Mouse (Mus musculus): ENCODE results near the gene R3hdm1. TPM values are rescaled to one million over a fixed set of nuclear protein-coding genes. Genes with fewer than 3 reads are reported as not detected.
"Not testable (repeated sequence)": the region's sequence is repeated elsewhere in the genome, so short reads cannot be mapped to it uniquely, and the experiment has no call there.

R3hdm1 gene
- polyA plus RNA-seq, 1 experiment from 2014 or later, result 87.3 TPM

- Histone ChIP-seq H3K4me1 (replicated peaks; ENCODE audit: control insufficient read depth, insufficient read depth, low read length) (peaks cover 20% of the 10 kb centered on the region), H3K9ac (peak overlapping the region; percentile 91), H3K4me2 (replicated peaks) (peak overlapping the region; percentile 89), H3K36me3 (replicated peaks; ENCODE audit: control insufficient read depth, insufficient read depth) (peaks cover 3% of the 10 kb centered on the region; the same call in 1 of the 2 replicates), H3K27me3 (ENCODE audit: control insufficient read depth, insufficient read depth, low read length) (no peaks in the 10 kb centered on the region), H3K27ac (peak overlapping the region; percentile 91), H3K9me3 (ENCODE audit: control insufficient read depth, low read length) (no peaks in the 10 kb centered on the region), H3K4me3 (replicated peaks; ENCODE audit: low read length) (peak overlapping the region; percentile 86)
- ATAC-seq (ENCODE audit: low FRiP score) (peak; percentile 49), DNase-seq (ENCODE audit: low spot score) (no peak)
- 1% methylated on average over 19 of the region's 19 CpGs for WGBS
Observed at GRCm38 (mm10) chr1:128244727-128245355, 141.7 kb downstream of the R3hdm1 start.

DNA sequence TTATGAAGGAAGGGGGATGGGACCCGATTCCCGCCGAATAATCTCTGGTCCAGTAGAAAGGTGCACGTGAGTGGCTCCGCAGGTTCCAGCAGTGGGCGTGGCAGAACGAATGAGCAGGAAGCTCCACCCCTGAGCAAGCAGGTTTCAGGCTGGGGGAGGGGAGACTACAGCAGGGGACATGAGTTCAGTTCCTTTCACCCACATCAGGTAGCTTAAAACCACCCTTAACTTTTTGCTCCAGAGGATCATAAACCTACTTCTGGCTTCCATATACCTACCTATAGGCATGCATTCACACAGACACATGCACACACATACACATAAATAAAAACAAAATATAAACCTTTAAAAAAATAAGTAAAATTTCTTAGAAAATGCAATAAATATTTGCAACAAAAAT lies 164.0 kb downstream of the R3hdm1 start:
- not testable (repeated sequence) for H3K9ac ChIP-seq; H3K4me2 ChIP-seq (replicated peaks); H3K4me3 ChIP-seq (replicated peaks; ENCODE audit: low read length); H3K27ac ChIP-seq; H3K9me3 ChIP-seq (ENCODE audit: control insufficient read depth, low read length); DNase-seq (ENCODE audit: low spot score); H3K4me1 ChIP-seq (replicated peaks; ENCODE audit: control insufficient read depth, insufficient read depth, low read length); H3K27me3 ChIP-seq (ENCODE audit: control insufficient read depth, insufficient read depth, low read length); ATAC-seq (ENCODE audit: low FRiP score)
- H3K36me3 ChIP-seq (replicated peaks; ENCODE audit: control insufficient read depth, insufficient read depth), result peaks cover 94% of the 10 kb centered on the region
- 91% methylated on average over 7 of the region's 7 CpGs for WGBS

DNA sequence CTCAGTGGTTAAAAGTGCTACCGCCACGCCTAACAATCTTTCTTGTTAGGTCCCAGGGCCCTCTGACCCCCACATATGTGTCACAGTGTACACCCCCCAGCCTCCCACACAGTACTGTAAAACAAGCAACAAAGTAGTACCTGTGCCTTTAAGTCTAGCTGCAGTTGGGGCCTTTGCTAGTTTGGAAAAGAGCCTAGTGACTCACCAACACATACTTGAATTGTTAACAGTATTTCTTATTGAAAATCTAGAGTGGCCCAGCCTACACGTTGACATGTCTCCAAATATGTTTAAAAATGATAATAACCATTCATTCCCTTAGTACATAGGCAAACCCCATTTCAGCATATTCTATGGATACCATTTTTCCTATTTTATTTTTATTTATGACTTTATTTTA lies 167.6 kb downstream of the R3hdm1 start:
- no peaks in the 10 kb centered on the region for H3K9me3 ChIP-seq (ENCODE audit: control insufficient read depth, low read length)
- whole genome bisulfite sequencing, result 95% methylated on average over 3 of the region's 3 CpGs
- no peaks in the 10 kb centered on the region for H3K27me3 ChIP-seq (ENCODE audit: control insufficient read depth, insufficient read depth, low read length)
- H3K27ac ChIP-seq, result no peak overlapping the region
- peaks cover 96% of the 10 kb centered on the region for H3K36me3 ChIP-seq (replicated peaks; ENCODE audit: control insufficient read depth, insufficient read depth)
- H3K4me3 ChIP-seq (replicated peaks; ENCODE audit: low read length), result no peak overlapping the region
- ATAC-seq (ENCODE audit: low FRiP score) (no peak), DNase-seq (ENCODE audit: low spot score) (no peak)
- no peak overlapping the region for H3K9ac ChIP-seq
- no peak overlapping the region for H3K4me2 ChIP-seq (replicated peaks)
- H3K4me1 ChIP-seq (replicated peaks; ENCODE audit: control insufficient read depth, insufficient read depth, low read length), result no peaks in the 10 kb centered on the region

- Histone ChIP-seq H3K9me3 (ENCODE audit: control insufficient read depth, low read length) (no peaks in the 10 kb centered on the region), H3K4me3 (replicated peaks; ENCODE audit: low read length) (no peak overlapping the region), H3K27me3 (ENCODE audit: control insufficient read depth, insufficient read depth, low read length) (no peaks in the 10 kb centered on the region), H3K4me1 (replicated peaks; ENCODE audit: control insufficient read depth, insufficient read depth, low read length) (no peaks in the 10 kb centered on the region), H3K36me3 (replicated peaks; ENCODE audit: control insufficient read depth, insufficient read depth) (peaks cover 93% of the 10 kb centered on the region), H3K4me2 (replicated peaks) (no peak overlapping the region), H3K27ac (no peak overlapping the region), H3K9ac (no peak overlapping the region)
- DNase-seq (ENCODE audit: low spot score), result no peak
- ATAC-seq (ENCODE audit: low FRiP score), result no peak
- WGBS, result 100% methylated on average over 1 of the region's 1 CpGs
Observed at GRCm38 (mm10) chr1:128275908-128276307, 172.8 kb downstream of the R3hdm1 start.

- WGBS, result 96% methylated on average over 3 of the region's 3 CpGs
- no peaks in the 10 kb centered on the region for H3K27me3 ChIP-seq (ENCODE audit: control insufficient read depth, insufficient read depth, low read length)
- H3K4me2 ChIP-seq (replicated peaks), result no peak overlapping the region
- H3K4me1 ChIP-seq (replicated peaks; ENCODE audit: control insufficient read depth, insufficient read depth, low read length), result no peaks in the 10 kb centered on the region
- 0 out of 2 replicates have a peak, but pooled peaks cover 4% of the 10 kb centered on the region for H3K9me3 ChIP-seq (ENCODE audit: control insufficient read depth, low read length)
- ATAC-seq (ENCODE audit: low FRiP score) (no peak), DNase-seq (ENCODE audit: low spot score) (no peak)
- peaks cover 78% of the 10 kb centered on the region for H3K36me3 ChIP-seq (replicated peaks; ENCODE audit: control insufficient read depth, insufficient read depth)
- no peak overlapping the region for H3K9ac ChIP-seq
- no peak overlapping the region for H3K4me3 ChIP-seq (replicated peaks; ENCODE audit: low read length)
- H3K27ac ChIP-seq, result no peak overlapping the region
Observed at GRCm38 (mm10) chr1:128278563-128278962, 175.5 kb downstream of the R3hdm1 start.

DNA sequence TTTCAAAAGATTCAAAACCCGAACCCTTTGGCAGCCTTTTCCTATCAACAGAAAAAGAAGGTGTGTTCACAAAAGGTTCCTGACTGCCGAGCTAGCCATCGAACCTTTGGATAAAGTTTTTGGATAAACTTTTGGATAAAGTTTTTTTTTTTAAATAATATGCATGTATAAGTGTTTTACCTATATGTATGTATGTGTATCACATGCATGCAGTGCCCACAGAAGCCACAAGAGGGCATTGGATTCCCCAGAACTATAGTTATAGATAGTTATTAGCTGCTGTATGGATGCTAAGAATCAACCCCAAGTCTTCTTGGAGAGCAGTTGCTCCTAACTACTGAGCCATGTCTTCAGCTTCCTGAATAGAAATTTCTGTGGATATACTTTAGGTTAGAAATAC lies 178.7 kb downstream of the R3hdm1 start:
- ATAC-seq (ENCODE audit: low FRiP score) (no peak), DNase-seq (ENCODE audit: low spot score) (no peak)
- WGBS, result 96% methylated on average over 3 of the region's 3 CpGs
- Histone ChIP-seq H3K27me3 (ENCODE audit: control insufficient read depth, insufficient read depth, low read length) (no peaks in the 10 kb centered on the region), H3K9ac (no peak overlapping the region), H3K4me2 (replicated peaks) (no peak overlapping the region), H3K36me3 (replicated peaks; ENCODE audit: control insufficient read depth, insufficient read depth) (peaks cover 46% of the 10 kb centered on the region), H3K9me3 (ENCODE audit: control insufficient read depth, low read length) (0 out of 2 replicates have a peak, but pooled peaks cover 4% of the 10 kb centered on the region), H3K27ac (no peak overlapping the region), H3K4me3 (replicated peaks; ENCODE audit: low read length) (no peak overlapping the region), H3K4me1 (replicated peaks; ENCODE audit: control insufficient read depth, insufficient read depth, low read length) (no peaks in the 10 kb centered on the region)

DNA sequence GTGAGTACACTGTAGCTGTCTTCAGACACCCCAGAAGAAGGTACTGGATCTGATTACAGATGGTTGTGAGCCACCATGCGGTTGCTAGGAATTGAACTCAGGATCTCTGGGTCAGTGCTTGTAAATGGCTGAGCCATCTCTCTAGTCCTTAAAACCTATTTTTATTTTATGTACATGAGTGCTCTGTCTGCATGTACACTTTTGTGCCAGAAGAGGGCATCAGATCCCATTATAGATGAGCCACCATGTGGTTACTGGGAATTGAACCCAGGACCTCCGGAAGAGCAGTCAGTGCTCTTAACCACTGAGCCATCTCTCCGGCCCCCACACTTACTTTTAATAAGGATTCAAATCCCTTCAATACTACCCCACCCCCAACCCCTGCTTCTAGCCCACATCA lies 179.8 kb downstream of the R3hdm1 start:
- no peak for DNase-seq (ENCODE audit: low spot score)
- Histone ChIP-seq H3K4me2 (replicated peaks) (no peak overlapping the region), H3K4me3 (replicated peaks; ENCODE audit: low read length) (no peak overlapping the region), H3K4me1 (replicated peaks; ENCODE audit: control insufficient read depth, insufficient read depth, low read length) (no peaks in the 10 kb centered on the region), H3K36me3 (replicated peaks; ENCODE audit: control insufficient read depth, insufficient read depth) (peaks cover 35% of the 10 kb centered on the region), H3K9ac (no peak overlapping the region), H3K27me3 (ENCODE audit: control insufficient read depth, insufficient read depth, low read length) (no peaks in the 10 kb centered on the region), H3K27ac (no peak overlapping the region), H3K9me3 (ENCODE audit: control insufficient read depth, low read length) (0 out of 2 replicates have a peak, but pooled peaks cover 4% of the 10 kb centered on the region)
- over 99% methylated on average over 3 of the region's 3 CpGs for WGBS
- ATAC-seq (ENCODE audit: low FRiP score), result no peak

GRCm38 (mm10) chr1:128284157-128284690 lies 181.1 kb downstream of the R3hdm1 start:
- H3K9me3 ChIP-seq (ENCODE audit: control insufficient read depth, low read length), result 0 out of 2 replicates have a peak, but pooled peaks cover 4% of the 10 kb centered on the region
- no peak for ATAC-seq (ENCODE audit: low FRiP score)
- H3K36me3 ChIP-seq (replicated peaks; ENCODE audit: control insufficient read depth, insufficient read depth), result peaks cover 22% of the 10 kb centered on the region
- DNase-seq (ENCODE audit: low spot score), result no peak
- H3K4me2 ChIP-seq (replicated peaks), result no peak overlapping the region
- H3K4me3 ChIP-seq (replicated peaks; ENCODE audit: low read length), result no peak overlapping the region
- H3K27ac ChIP-seq, result no peak overlapping the region
- H3K9ac ChIP-seq, result no peak overlapping the region
- no peaks in the 10 kb centered on the region for H3K27me3 ChIP-seq (ENCODE audit: control insufficient read depth, insufficient read depth, low read length)
- no peaks in the 10 kb centered on the region for H3K4me1 ChIP-seq (replicated peaks; ENCODE audit: control insufficient read depth, insufficient read depth, low read length)
- WGBS, result 91% methylated on average over 8 of the region's 8 CpGs

GRCm38 (mm10) chr1:128285136-128285535 lies 182.0 kb downstream of the R3hdm1 start:
- WGBS, result 75% methylated on average over 9 of the region's 9 CpGs

More at GRCm38 (mm10) chr1:128285136-128285535, 182.0 kb downstream of the R3hdm1 start:
- no peak overlapping the region for H3K27ac ChIP-seq
- peaks cover 13% of the 10 kb centered on the region; the same call in 1 of the 2 replicates for H3K36me3 ChIP-seq (replicated peaks; ENCODE audit: control insufficient read depth, insufficient read depth)
- DNase-seq (ENCODE audit: low spot score) (no peak), ATAC-seq (ENCODE audit: low FRiP score) (no peak)
- H3K9me3 ChIP-seq (ENCODE audit: control insufficient read depth, low read length), result 0 out of 2 replicates have a peak, but pooled peaks cover 4% of the 10 kb centered on the region
- H3K9ac ChIP-seq, result no peak overlapping the region
- no peaks in the 10 kb centered on the region for H3K4me1 ChIP-seq (replicated peaks; ENCODE audit: control insufficient read depth, insufficient read depth, low read length)
- H3K4me2 ChIP-seq (replicated peaks), result no peak overlapping the region
- H3K4me3 ChIP-seq (replicated peaks; ENCODE audit: low read length), result no peak overlapping the region
- no peaks in the 10 kb centered on the region for H3K27me3 ChIP-seq (ENCODE audit: control insufficient read depth, insufficient read depth, low read length)
